Mouse (Mus musculus): Measurements from ENCODE around the gene Eci2. TPM values are rescaled to one million over a fixed set of nuclear protein-coding genes. Genes with fewer than 3 reads are reported as not detected.
"Not testable (repeated sequence)": the region's sequence is repeated elsewhere in the genome, so short reads cannot be mapped to it uniquely, and the experiment has no call there.

The Eci2 gene
- polyA plus RNA-seq, 2 experiments, result 112 to 152 TPM

DNA sequence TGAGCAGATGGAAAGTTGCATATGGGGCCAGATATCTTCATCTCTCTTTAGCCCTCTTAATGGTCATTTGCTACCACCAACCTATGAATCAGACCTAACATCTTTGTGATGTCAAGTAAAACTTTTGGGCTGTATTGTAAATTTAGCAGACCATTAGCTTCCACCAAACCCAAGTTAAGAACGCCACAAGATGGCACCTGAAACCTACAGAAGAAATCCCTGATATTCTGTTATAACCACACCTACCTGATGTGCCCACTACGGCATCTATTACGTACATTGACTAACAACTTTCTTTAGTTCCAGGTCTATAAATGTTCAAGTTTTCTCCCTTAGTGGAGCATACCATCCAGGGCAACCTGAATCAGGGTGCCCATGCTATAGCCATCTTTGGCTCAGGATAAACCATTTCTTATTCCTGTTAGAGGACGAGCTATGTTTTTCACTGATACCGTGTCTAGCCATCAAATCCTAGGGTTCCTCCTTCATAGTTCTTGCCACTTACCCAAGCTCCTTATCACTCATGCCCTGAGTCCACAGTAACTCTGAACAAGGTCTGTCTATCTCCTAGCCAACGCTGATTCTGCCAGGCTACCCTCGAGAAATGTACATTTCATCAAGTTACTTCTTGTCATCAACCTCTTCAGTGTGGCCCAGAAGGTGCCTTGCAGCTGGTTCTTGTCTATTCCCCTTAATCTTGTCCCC lies 4.2 kb upstream of the Eci2 start:
- Histone ChIP-seq H3K27ac (replicated peaks; ENCODE audit: low read depth, low read length) (no peak overlapping the region), H3K36me3 (ENCODE audit: control insufficient read depth, insufficient read depth, low read length) (no peaks in the 10 kb centered on the region), H3K4me2 (replicated peaks; ENCODE audit: low read depth, low read length, severe bottlenecking) (no peak overlapping the region), H3K4me3 (replicated peaks; ENCODE audit: low read length) (no peak overlapping the region), H3K9me3 (ENCODE audit: control insufficient read depth, low read length) (no peaks in the 10 kb centered on the region), H3K4me1 (ENCODE audit: control insufficient read depth, insufficient read depth, low read length) (no peaks in the 10 kb centered on the region), H3K27me3 (ENCODE audit: control insufficient read depth, insufficient read depth, low read length) (no peaks in the 10 kb centered on the region), H3K9ac (ENCODE audit: low read depth, low read length, severe bottlenecking) (no peak overlapping the region)
- DNase-seq (ENCODE audit: low spot score) (no peak), ATAC-seq (ENCODE audit: low FRiP score, low read depth) (no peak)
- no peak for TF ChIP-seq POLR2A (IDR thresholded peaks at IDR 0.05; ENCODE audit: borderline replicate concordance, extremely low read depth, insufficient read depth, insufficient read length)
- WGBS, result 83% methylated on average over 7 of the region's 7 CpGs

DNA sequence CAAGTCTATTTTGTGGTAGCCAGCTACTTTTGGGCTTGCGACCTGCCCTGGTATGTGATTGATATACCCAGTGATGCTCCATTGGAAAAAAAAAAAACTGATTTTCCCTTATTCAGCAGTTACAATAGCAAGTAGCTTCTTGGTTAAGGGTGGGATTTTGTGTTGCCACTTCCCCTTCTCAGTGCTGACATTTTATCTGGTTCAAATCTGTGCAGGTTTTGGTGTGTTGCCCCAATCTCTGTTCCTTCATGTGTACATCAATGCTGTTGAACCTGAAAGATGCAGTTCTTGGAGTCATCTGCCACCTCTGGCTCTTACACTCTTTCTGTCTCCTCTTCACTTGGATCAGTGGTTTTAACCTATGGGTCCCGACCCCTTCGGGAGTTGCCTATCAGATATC lies 1.5 kb upstream of the Eci2 start:
- no peaks in the 10 kb centered on the region for H3K4me1 ChIP-seq (ENCODE audit: control insufficient read depth, insufficient read depth, low read length)
- H3K9ac ChIP-seq (ENCODE audit: low read depth, low read length, severe bottlenecking), result no peak overlapping the region
- H3K4me2 ChIP-seq (replicated peaks; ENCODE audit: low read depth, low read length, severe bottlenecking), result no peak overlapping the region
- DNase-seq (ENCODE audit: low spot score), result no peak
- no peak overlapping the region for H3K27ac ChIP-seq (replicated peaks; ENCODE audit: low read depth, low read length)
- no peaks in the 10 kb centered on the region for H3K9me3 ChIP-seq (ENCODE audit: control insufficient read depth, low read length)
- no peak overlapping the region for H3K4me3 ChIP-seq (replicated peaks; ENCODE audit: low read length)
- 82% methylated on average over 3 of the region's 3 CpGs for WGBS
- ATAC-seq (ENCODE audit: low FRiP score, low read depth), result no peak
- no peaks in the 10 kb centered on the region for H3K27me3 ChIP-seq (ENCODE audit: control insufficient read depth, insufficient read depth, low read length)
- no peaks in the 10 kb centered on the region for H3K36me3 ChIP-seq (ENCODE audit: control insufficient read depth, insufficient read depth, low read length)
- no peak for TF ChIP-seq POLR2A (IDR thresholded peaks at IDR 0.05; ENCODE audit: borderline replicate concordance, extremely low read depth, insufficient read depth, insufficient read length)

DNA sequence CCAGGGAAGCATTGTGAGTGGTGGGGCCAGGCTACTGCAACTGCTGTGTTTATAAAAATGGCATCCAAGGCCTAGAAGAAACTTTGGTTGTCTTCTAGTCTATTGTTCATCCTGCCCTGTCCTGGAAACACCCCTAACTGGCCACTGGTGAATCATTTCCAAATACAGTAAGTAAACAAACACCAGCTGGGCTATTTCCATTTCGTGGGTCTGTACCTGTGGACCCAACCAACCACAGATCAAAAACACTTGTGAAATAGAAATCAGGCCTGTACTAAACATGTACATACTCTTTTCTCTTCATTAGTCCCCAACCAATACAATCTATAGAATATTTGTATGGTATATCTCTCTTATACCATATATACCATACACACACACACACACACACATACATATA lies 3.5 kb downstream of the Eci2 start:
- not testable (repeated sequence) for H3K4me2 ChIP-seq (replicated peaks; ENCODE audit: low read depth, low read length, severe bottlenecking); H3K4me1 ChIP-seq (ENCODE audit: control insufficient read depth, insufficient read depth, low read length); H3K36me3 ChIP-seq (ENCODE audit: control insufficient read depth, insufficient read depth, low read length); H3K9me3 ChIP-seq (ENCODE audit: control insufficient read depth, low read length); H3K27me3 ChIP-seq (ENCODE audit: control insufficient read depth, insufficient read depth, low read length); ATAC-seq (ENCODE audit: low FRiP score, low read depth); DNase-seq (ENCODE audit: low spot score); H3K27ac ChIP-seq (replicated peaks; ENCODE audit: low read depth, low read length); H3K9ac ChIP-seq (ENCODE audit: low read depth, low read length, severe bottlenecking); H3K4me3 ChIP-seq (replicated peaks; ENCODE audit: low read length)
- 59% methylated on average over 1 of the region's 1 CpGs for WGBS

DNA sequence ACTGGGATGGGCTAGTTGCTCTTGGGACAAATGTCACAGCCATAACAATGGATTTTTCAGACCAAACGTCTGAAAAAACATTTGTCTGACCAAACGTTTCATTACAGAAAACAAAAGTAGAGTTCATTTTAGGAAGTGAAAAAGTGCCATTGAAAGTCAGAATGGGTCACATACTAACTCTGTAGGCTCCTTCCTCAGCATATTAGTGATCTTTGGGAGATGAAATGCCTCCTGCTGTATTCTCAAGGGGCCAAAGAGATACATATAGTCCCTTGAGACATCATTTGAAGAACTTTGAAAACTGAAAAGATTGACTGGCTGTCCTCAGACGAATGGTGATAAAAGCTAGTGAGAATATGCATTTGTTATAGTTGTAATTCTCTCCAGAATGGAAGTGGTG lies 6.5 kb downstream of the Eci2 start:
- no peak overlapping the region for H3K9ac ChIP-seq (ENCODE audit: low read depth, low read length, severe bottlenecking)
- no peaks in the 10 kb centered on the region for H3K27me3 ChIP-seq (ENCODE audit: control insufficient read depth, insufficient read depth, low read length)
- WGBS, result 69% methylated on average over 3 of the region's 3 CpGs
- H3K4me1 ChIP-seq (ENCODE audit: control insufficient read depth, insufficient read depth, low read length), result no peaks in the 10 kb centered on the region
- no peak overlapping the region for H3K4me2 ChIP-seq (replicated peaks; ENCODE audit: low read depth, low read length, severe bottlenecking)
- no peak for TF ChIP-seq POLR2A (IDR thresholded peaks at IDR 0.05; ENCODE audit: borderline replicate concordance, extremely low read depth, insufficient read depth, insufficient read length)
- ATAC-seq (ENCODE audit: low FRiP score, low read depth) (no peak), DNase-seq (ENCODE audit: low spot score) (no peak)
- no peak overlapping the region for H3K27ac ChIP-seq (replicated peaks; ENCODE audit: low read depth, low read length)
- H3K9me3 ChIP-seq (ENCODE audit: control insufficient read depth, low read length), result no peaks in the 10 kb centered on the region
- H3K36me3 ChIP-seq (ENCODE audit: control insufficient read depth, insufficient read depth, low read length), result no peaks in the 10 kb centered on the region
- H3K4me3 ChIP-seq (replicated peaks; ENCODE audit: low read length), result no peak overlapping the region

DNA sequence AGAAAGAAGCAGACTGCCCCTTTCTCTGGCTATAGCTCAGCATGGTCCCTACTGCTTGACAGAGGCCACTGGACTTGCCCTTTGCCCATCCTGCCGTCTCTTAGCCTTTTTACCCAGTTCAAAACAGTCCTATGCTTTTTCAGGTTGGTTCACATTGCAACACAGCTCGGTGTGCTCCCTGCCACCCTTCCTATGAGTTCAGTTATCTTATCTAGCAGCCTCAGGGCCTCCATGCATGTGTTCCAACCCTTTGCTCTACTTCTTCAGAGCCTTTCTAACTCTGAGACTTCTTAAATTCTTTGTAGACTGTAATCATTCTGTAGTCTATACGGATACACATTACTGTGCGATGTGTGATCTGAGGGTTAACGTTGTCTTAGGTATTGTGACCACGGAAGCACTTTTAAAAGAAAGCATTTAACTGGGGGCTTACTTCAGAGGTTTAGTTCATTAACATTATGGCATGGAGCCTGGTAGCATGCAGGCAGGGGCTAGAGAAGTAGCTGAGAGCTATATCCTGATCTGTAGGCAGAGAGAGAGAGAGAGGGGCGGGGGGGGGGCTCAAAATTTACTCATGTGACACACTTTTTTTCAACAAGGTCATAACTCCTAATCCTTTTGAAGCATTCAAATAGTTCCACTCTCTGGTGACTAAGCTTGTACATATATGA lies 7.9 kb downstream of the Eci2 start:
- TF ChIP-seq POLR2A (IDR thresholded peaks at IDR 0.05; ENCODE audit: borderline replicate concordance, extremely low read depth, insufficient read depth, insufficient read length), result no peak
- WGBS, result 84% methylated on average over 7 of the region's 7 CpGs
- no peak for ATAC-seq (ENCODE audit: low FRiP score, low read depth)

More for the DNA sequence above, 7.9 kb downstream of the Eci2 start:
- H3K4me2 ChIP-seq (replicated peaks; ENCODE audit: low read depth, low read length, severe bottlenecking), result no peak overlapping the region
- H3K4me3 ChIP-seq (replicated peaks; ENCODE audit: low read length), result no peak overlapping the region
- H3K36me3 ChIP-seq (ENCODE audit: control insufficient read depth, insufficient read depth, low read length), result no peaks in the 10 kb centered on the region
- no peak for DNase-seq (ENCODE audit: low spot score)
- no peak overlapping the region for H3K9ac ChIP-seq (ENCODE audit: low read depth, low read length, severe bottlenecking)
- no peaks in the 10 kb centered on the region for H3K9me3 ChIP-seq (ENCODE audit: control insufficient read depth, low read length)
- no peaks in the 10 kb centered on the region for H3K27me3 ChIP-seq (ENCODE audit: control insufficient read depth, insufficient read depth, low read length)
- H3K4me1 ChIP-seq (ENCODE audit: control insufficient read depth, insufficient read depth, low read length), result no peaks in the 10 kb centered on the region
- no peak overlapping the region for H3K27ac ChIP-seq (replicated peaks; ENCODE audit: low read depth, low read length)
